Mouse (Mus musculus): ENCODE measurements around the gene Sprr4.

Sprr4 gene

GRCm38 (mm10) chr3:92500393-92500792 lies at the start of gene Sprr4:
Gene Sprr4 (minus strand): TSS chr3:92500493.
- in situ Hi-C loops (cut with MboI, MseI) = no loop called here

- in situ Hi-C loops (cut with MboI, MseI) = no loop called here
Measured at GRCm38 (mm10) chr3:92534411-92534810, 34.1 kb upstream of the Sprr4 start, which contains the start of gene 2310046K23Rik. Gene 2310046K23Rik (minus strand): TSS chr3:92534511.

- in situ Hi-C loops (cut with MboI, MseI) = no loop called here
Measured at GRCm38 (mm10) chr3:92512325-92512724, 12.0 kb upstream of the Sprr4 start.

GRCm38 (mm10) chr3:92510786-92511185 lies 10.5 kb upstream of the Sprr4 start:
- in situ Hi-C loops (cut with MboI, MseI) = no loop called here

GRCm38 (mm10) chr3:92508185-92508584 lies 7.9 kb upstream of the Sprr4 start:
- in situ Hi-C loops (cut with MboI, MseI) = no loop called here

- in situ Hi-C loops (cut with MboI, MseI) = no loop called here
Measured at GRCm38 (mm10) chr3:92503528-92503927, 3.2 kb upstream of the Sprr4 start.

- in situ Hi-C loops (cut with MboI, MseI) = loop anchor here (25.0 kb wide), 1 partner anchor 1972 kb away; no protein-coding TSS in a partner anchor
Measured at GRCm38 (mm10) chr3:92490262-92490661, 10.0 kb downstream of the Sprr4 start.

- in situ Hi-C loops (cut with MboI, MseI) = loop anchor here (25.0 kb wide), 1 partner anchor 1976 kb away; no protein-coding TSS in a partner anchor
Measured at GRCm38 (mm10) chr3:92486307-92486706, 14.0 kb downstream of the Sprr4 start.

GRCm38 (mm10) chr3:92485863-92486262 lies 14.4 kb downstream of the Sprr4 start, which contains the start of gene Sprr1a:
Gene Sprr1a (minus strand): TSS chr3:92485895.
- in situ Hi-C loops (cut with MboI, MseI) = loop anchor here (25.0 kb wide), 1 partner anchor 1976 kb away; no protein-coding TSS in a partner anchor

GRCm38 (mm10) chr3:92481249-92481648 lies 19.0 kb downstream of the Sprr4 start:
- in situ Hi-C loops (cut with MboI, MseI) = loop anchor here (25.0 kb wide), 1 partner anchor 1981 kb away; no protein-coding TSS in a partner anchor

GRCm38 (mm10) chr3:92470111-92470510 lies 30.2 kb downstream of the Sprr4 start:
- in situ Hi-C loops (cut with MboI, MseI) = no loop called here

GRCm38 (mm10) chr3:92467424-92467823 lies 32.9 kb downstream of the Sprr4 start:
- in situ Hi-C loops (cut with MboI, MseI) = no loop called here

GRCm38 (mm10) chr3:92466576-92466975 lies 33.7 kb downstream of the Sprr4 start:
- in situ Hi-C loops (cut with MboI, MseI) = no loop called here

GRCm38 (mm10) chr3:92458620-92459019 lies 41.7 kb downstream of the Sprr4 start, which contains the start of gene Sprr3:
Gene Sprr3 (minus strand): TSS chr3:92458720.
- in situ Hi-C loops (cut with MboI, MseI) = no loop called here

GRCm38 (mm10) chr3:92455151-92455550 lies 45.1 kb downstream of the Sprr4 start:
- in situ Hi-C loops (cut with MboI, MseI) = no loop called here

All from T-helper 1 cell (primary cell).